Mouse (Mus musculus): ENCODE measurements around the gene Lgmn.

Lgmn gene

DNA sequence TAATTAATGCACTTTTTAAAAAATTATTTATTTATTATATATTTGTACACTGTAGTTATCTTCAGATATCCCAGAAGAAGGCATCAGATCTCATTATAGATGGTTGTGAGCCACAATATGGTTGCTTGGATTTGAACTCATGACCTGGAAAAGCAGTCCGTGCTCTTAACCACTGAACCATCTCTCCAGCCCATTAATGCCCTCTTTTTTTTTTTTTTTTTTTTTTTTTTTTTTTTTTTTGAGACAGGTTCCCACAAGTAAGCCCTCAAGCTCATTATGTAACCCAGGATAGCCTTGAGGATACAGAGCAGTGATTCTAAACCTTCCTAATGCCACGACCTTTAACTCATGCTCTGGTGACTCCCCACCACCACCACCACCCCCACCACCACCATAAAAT, 48.5 kb downstream of the Lgmn start:
- DNase-seq (ENCODE audit: low spot score in 2 of 2) = no peak

DNA sequence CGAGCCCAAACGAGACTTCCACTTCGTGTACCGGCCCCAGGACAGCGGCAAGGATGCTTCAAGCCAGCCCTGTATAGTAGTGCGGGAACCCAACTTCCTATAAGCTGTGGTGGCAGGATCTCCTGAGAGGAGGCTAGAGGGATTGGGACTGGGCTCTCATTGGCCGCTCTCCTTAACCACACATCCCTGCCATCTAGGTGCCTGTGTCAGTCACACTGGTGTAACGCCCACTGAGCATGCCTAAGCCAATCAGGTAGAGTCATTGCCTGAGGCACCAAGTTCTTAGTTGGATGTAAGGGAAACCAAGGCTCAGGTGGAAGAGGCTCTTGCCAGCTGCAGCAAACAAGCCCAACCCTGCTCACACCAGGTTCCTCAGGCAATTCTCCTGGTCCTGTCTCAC, 49.6 kb downstream of the Lgmn start:
- no peak for DNase-seq (ENCODE audit: low spot score in 2 of 2)

DNA sequence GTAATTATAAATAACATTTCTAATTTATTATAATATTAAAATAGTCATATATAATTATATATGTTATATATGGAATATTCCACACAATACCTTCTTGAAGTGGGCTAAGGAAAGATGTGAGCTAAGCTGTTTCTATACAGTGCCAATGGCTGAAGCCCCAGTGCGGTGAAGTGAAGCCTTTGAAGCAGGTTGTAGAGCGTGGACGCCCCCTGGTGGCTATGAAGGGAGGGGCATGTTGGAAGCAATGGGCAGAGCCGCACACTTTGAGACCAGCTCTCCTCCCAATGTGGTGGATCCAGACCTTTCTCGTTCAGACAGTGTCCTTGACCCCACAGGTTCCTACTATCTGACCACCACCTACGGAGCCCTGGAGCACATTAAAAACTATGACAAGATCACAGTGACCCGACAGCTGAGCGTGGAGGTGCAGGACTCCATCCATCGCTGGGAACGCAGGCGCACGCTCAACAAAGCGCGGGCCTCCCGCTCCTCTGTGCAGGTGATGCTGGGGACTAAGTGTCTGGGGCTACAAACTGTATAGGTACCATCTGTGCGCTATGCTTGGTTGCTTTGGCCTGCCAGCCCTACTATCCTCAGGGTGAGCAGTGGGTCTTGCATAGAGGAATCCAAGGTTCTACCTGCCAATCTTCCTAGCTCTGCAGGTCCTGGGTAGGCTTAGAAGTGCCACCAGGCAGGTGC, 52.2 kb downstream of the Lgmn start:
- DNase-seq (ENCODE audit: low spot score in 2 of 2) = peak; percentile 89 to 92

DNA sequence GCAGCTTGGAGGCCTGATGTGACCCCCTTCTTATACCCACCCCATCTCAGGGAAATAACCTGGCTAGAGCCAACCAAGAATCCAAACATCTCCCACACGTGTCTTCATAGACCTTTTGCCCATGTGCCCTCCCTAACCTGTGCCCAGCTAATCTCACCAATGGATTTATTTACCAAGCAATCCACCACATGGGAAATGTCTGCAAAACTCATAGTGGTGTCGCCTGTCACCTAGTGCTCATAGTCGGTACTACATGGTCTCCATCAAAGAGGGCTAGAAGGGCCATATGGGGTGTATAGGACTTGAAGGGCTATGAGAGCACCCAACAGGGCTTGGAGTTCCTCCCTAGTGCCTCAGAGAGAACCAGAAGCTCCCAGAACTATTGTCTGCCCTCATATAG, 54.8 kb downstream of the Lgmn start:
- DNase-seq (ENCODE audit: low spot score in 2 of 2) = peak; percentile 49 to 57

DNA sequence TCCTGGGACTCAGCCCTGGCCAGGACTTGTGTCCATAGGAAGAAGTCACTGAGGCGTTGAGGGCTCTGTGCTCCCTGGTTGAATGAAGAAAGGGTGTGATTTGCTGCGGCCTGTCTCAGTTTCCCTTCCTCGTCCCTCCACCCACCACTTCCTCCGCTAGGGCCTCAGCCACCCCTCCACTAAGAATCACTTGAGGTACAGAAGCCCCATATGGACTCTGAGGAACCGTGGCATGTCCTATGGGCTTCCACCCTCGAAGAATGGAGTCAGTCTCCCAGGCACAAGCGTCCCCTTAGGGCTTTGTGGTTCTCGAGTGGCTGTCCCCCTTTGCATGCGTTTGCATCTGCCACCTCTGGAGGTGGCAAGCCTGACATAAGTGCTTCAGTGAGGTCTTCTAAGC, 56.3 kb downstream of the Lgmn start:
- DNase-seq (ENCODE audit: low spot score in 2 of 2) = no peak

DNA sequence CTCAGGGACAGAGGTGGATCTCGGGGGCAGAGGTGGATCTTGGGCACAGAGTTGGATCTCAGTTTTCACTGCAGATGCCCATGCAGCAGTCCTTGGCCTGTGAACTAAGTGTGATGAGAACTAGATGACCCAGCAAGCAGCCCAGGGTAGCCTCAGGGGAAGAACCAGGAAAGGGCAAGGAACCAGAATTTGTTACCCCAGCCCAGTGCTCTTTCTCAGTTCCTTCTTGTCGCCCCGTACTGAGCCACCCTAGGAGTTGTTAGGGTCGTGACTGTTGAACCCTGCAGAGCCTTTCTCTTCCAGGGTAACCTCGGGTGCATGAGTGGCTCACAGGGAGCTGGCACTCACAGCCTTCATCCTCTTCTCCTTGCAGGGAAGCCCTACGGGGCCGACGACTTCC, 57.4 kb downstream of the Lgmn start:
- no peak for DNase-seq (ENCODE audit: low spot score in 2 of 2)

DNA sequence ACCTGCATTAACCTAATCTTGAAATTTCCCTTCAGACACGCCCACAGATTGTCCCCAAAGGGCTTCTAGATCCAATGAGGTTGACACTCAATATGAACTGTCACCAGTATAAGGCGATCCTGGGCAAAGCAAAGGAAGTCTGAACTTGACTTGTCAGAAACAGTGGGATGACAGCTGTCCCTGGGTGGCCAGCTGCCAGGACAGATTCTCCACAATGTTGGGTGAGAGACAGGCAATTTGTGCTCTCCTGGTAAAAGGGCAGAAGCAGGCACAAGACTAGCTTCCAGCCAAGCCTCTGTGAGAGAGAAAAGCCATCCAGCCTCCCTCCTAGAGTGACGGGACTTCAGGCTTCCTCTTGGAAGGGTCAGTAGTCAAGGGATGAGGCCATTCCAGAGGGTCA, 67.3 kb downstream of the Lgmn start:
- DNase-seq (ENCODE audit: low spot score in 2 of 2) = no peak

DNA sequence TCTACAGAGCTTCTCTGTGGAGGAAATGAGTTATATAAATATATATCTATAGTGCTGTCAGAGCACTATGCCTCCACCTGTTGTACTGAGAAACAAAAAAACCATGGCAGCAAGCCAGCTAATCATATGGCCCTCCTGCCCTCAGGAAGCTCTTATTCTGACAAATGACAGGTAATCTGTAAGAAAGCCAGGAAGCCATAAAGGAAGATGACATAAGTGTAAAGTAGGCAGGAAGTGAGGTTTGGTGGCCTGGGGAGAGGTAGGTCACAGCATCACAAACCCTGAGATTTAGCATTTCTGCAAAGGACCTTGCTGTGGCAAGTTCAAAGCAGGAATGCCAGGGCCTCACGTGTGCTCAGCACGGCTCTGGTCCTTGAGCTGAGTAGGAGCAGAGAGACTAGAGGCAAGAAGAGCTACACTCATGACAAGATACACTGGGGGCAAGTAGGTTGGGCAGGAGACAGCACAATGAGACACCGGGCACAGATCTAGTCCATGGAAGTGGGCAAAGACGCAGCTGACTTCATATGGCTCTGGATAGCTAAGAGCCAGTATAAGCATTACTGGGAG, 68.6 kb downstream of the Lgmn start:
- no peak for DNase-seq (ENCODE audit: low spot score in 2 of 2)

DNA sequence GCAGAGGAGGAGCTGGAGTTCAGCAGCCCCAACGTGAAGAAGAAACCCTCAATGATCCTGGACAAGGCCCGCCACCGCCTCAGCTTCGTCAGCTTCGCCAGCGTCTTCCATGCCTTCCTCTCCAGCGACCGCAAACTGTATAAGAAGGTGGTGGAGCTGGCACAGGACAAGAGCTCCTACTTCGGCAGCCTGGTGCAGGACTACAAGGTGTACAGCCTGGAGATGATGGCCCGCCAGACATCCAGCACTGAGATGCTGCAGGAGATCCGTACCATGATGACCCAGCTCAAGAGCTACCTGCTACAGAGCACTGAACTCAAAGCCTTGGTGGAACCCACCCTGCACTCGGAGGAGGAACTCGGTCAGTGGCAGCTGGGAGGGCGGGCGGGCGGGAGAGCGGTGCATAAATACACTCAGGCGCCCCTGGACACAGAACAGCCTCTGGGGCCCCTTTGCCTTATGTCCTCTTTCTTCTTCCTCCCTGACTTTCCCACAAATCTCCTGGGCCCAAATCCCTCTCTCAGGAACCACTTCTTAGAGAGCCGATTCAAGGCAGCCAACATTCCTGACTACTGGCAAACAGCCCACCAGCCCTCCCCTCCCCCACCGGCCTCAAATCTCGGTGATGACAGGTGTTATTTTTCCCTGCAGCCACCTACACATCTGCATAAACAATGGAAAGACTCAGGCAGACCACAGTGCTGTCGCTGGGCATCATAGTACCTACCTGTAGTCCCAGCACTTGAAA, 70.0 kb downstream of the Lgmn start:
- no peak for DNase-seq (ENCODE audit: low spot score in 2 of 2)

DNA sequence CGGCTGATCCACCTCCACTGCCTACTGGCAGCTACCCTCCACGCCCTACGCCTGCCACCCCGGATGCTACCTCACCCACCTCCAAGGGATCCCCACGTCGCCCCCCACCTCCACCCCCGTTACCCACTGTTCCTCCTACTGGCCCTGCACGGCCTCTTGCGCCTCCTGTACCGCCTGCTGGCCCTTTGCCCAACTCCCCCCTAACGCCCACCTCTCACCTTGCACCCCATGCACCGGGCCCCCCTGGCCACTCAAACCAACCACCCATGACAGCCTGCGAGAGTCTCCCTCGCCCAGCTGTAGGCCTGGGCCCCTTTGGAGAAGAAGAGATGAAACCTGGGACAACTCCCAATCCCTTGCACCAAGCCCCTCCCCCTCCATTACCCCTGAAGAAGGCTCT, 71.1 kb downstream of the Lgmn start:
- DNase-seq (ENCODE audit: low spot score in 2 of 2) = no peak

DNA sequence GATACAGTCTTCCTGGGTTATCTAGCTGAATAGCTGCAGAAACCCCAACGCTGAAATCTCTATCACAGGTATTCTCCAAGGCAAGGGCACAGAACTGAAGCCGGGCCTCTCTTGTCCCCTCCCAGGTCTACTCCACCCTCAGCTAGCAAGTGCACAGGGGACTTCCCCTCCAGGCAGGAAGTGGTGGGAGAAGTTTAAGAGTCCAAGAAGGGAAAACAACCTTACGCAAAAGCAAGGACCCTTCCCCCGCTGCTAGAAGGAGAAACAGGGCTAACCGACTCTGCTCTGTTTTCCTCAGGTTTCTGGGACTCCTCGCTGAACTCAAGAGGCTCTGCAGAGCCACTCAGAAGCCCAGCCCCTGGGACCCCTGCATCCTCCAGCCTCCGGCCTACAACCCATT, 71.5 kb downstream of the Lgmn start:
- DNase-seq (ENCODE audit: low spot score in 2 of 2) = no peak

DNA sequence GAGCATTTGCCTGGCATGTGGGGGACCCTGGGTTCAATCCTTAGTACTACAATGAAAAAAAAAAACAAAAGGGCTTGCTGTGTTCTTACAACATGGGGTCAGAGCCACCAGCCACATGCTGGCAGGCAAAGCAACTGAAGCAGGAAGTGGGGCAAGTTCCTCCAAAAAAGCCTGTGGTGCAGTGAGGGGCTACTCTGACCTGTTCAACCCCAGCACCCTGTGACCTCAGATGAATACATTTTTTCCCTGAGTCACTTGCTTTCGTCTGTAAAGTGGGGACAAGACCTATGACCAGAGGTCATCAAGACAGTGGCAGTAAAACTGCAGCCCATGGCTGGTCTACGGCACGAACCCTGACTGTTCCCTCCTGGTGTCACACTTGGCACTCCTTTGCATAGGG, 72.5 kb downstream of the Lgmn start:
- no peak for DNase-seq (ENCODE audit: low spot score in 2 of 2)

DNA sequence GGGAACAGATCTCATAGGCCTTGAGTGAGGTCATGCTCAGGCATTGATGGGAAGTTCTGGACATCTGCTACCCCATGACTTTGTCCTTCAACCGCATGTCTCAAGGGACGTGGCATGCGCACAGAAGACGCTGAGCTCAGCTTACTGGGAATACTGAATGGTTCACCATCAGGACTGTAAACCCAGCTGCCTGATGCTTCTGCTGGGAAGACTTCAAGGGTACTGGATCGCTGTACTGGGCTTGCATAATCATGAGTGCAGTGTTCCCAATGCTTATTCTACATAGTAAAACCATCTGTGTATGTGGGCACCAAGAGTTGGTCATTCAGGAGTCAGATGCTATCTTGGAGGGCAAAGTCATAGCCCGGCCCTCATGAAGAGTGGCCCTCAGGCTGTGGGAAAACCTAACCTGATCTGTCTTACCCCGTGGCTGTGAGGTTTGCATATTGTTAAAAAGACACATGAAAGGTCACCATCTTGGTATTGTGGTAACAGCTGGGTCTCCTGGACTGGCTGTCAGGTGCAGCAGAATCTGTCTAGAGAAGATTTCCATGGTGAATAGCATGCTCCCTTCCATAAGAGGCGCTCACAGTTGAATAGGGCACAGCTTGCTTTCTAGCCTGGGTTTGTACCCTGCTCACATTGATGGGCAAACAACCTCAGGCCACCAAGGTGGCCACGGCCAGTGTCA, 73.3 kb downstream of the Lgmn start:
- DNase-seq (ENCODE audit: low spot score in 2 of 2) = no peak

DNA sequence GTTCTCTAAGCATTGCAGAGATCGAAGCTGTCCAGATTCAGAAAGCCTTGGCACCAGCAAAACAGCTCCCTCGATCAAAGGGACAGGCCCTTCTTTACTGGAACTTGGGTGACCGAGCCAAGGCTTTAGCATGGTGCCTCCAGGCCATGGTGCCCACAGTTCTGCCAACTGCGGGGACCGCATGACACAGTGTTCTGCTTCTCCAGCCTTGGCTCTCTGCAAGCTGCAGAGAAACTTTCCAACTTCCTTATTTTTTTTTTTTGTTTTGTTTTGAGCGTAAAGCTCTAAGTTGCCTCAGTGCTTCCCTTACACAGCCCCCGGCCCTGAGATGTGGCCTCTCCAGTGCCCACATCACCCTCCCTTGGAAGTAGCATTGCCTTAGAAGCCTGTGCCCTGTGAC, 74.6 kb downstream of the Lgmn start:
- DNase-seq (ENCODE audit: low spot score in 2 of 2) = no peak

DNA sequence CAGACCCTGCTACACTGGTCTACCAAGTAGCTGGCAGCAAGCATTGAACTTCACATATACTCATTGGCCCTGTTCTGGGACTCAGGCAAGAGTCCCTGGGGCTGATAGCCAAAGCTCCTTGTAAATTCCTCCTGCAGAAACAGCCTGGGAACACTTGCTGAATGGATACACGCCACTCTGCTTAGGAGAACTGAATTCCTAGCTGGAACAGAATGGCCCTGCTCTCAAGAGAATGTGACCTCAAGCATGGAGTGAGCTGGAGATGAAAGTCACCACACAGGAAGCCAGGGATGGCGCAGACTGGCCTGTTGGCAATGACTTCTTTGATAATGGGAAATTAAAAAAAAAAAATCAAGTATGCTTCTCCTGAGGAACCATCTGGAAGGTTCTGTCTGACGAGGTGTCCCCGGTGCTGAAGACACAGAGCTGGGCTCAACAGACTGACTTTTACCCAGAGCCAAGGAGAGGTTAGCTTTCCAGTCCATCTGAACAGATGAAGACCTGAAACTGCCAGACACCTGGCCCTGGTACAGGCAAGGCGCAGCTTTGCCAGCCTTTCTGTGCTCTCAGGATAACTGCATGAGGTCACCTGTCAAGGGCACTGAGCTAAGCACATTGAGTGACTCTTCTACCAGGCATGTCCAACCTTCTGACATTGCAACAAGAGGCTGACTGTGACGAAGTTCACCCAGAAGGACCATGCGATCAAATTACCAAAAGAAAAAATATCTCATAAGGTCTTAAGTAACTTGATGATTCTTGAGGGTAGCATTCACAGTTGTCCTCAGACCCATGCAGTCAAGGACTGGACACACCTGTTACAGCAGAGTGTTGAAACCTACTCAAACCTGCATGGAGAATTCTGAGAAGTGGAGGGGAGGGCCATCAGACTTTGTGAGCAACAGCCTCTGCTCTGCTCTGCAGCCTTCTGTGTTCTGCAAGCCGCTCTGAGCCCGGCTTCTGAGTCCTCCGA, 78.1 kb downstream of the Lgmn start:
- DNase-seq (ENCODE audit: low spot score in 2 of 2) = no peak

DNA sequence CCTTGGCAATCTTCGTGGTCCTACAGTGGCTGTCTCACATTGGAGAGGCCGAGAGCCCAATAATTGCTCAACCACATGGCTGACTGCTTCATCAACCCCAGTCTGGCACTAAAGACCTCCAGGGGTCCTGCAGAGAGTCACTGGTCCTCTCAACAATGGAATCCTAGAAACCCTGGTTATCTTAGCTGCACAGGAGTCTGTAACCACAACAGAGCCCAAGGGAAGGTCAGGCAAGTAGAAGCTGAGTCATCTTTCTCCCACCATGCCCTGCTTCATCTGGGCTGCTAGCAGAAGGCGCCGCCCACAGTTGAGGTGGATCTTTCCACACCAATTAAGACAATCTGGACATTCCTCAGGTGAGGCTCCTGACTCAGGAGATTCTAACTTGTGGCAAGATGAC, 80.2 kb downstream of the Lgmn start:
- DNase-seq (ENCODE audit: low spot score in 2 of 2) = no peak

DNA sequence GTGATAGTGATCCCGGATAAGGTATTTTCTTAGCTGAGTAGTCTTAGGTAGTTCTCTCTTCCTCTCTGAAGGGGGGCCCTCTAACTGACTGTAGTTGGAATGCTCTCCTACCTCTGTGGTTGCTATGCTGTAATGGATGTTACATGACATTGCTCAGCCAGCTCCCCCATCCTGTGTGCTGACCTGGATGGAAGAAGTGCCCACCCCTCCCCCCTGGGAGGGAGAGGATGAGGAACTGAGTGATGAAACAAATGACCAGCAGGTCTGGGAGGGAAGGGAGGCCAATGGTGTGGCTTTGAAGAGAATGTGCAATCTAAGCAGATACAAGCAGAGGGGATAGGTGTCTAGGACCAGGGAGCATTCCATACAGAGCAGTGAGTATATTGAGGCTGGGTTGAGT, 82.8 kb downstream of the Lgmn start:
- no peak for DNase-seq (ENCODE audit: low spot score in 2 of 2)

DNA sequence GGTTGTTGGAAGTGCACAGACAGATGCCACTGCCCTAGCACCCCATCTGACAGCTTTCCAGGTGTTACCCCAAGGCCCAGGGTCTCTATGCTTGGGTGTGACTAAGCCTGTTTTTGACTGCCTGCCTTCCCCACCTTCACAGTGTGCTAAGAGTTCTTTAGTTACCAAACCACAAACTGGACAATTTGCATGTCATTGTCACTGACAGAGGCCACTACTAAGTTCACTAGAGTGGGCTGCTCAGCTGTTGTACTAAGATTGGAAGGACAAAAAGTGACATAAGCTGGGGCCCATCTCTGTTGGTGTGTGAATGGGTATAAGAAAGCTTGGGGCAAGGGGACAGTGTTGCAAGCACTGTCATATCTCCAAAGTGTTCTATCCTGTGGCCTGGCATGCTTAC, 83.8 kb downstream of the Lgmn start:
- no peak for DNase-seq (ENCODE audit: low spot score in 2 of 2)

DNA sequence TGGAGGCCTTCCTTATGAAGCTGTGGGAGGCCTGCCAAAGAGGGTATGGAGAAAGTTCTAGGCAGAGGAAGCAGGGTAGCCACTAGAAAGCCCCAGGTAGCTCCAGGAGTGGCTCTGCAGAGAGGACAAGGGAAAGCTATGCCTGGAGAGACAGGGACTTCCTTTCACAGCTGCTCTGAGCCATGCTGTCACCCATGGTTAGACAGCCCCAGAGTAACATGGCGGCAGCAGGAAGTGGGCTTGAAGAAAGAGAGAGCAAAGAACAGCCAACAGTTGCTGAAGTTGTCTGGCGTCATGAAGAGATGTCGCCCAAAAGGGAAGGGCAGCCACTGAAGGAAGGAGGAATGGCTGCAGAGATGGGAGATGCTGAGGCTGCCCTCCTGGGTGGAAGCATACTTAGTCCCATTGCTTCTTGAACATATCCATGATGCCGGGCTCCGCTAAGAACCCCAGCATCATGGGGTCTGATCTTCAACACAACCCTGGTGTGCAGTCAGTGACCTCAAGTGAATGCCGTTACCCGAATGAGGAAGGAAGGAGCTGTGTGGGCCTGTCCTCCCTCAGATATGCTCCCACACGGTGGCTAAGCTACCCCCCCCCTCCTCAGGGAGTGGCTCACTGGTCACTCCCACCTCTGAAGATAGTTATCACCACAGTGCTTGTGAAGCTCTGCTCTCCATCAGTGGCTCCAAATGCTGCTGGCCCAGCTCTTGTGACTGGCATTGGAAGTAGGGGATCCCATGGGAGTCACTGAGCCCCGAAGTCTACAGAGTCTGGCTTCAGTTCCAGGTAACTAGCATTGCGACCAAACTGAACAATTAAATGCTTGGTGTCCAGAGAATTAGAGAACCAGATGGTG, 85.3 kb downstream of the Lgmn start:
- no peak for DNase-seq (ENCODE audit: low spot score in 2 of 2)

DNA sequence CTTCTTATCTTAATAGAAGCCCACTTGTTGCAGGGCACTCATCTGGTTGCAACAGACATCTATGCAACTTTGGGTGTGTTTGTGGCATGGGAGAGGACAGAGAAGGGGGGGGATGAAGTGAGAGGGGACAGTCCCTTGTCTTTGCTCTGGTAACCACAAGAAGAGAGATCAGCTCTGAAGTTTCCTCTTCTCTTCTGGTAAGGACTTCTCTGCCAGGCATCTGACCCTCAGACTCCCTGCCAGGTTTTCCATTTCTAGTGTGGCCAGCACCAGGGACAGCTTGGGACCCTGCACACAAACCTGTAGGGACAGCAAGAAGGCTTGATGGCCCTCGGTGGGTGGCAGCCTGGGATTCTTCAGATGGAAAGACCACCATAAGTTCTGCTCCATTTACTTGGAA, 88.6 kb downstream of the Lgmn start:
- no peak for DNase-seq (ENCODE audit: low spot score in 2 of 2)

DNA sequence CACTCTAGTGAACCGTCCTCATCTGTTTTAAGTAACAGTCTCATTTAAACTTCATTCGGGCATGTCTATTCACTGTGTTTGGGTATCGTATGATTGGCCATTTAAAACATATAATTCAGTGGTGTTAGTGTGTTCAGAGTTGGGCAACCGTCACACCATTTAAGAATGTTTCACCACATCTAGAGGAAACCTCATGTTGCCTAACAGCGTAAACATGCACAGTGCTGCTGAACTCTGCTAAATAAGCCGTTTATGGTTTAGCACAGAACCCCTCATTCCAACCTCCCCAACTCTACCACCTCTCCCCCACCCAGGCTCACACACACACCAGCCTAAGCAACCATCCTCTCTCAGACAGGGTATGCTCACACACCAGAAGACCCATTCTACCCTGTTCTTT, 91.2 kb downstream of the Lgmn start:
- no peak for DNase-seq (ENCODE audit: low spot score in 2 of 2)
